Mouse (Mus musculus): ENCODE results near the gene Ccdc69. TPM values are rescaled to one million over a fixed set of nuclear protein-coding genes. Genes with fewer than 3 reads are reported as not detected.
A peak's percentile ranks its signal among the peaks of the same experiment; 100 is the strongest.
"Not testable (repeated sequence)": the region's sequence is repeated elsewhere in the genome, so short reads cannot be mapped to it uniquely, and the experiment has no call there.

Ccdc69 gene
- polyA plus RNA-seq, 1 experiment from 2014 or later = 3.5 TPM

GRCm38 (mm10) chr11:55098189-55098915, 20.4 kb upstream of the Ccdc69 start:
- peak overlapping the region; percentile 37 for H3K4me3 ChIP-seq (ENCODE audit: low read depth, low read length)
- ATAC-seq = no peak
- H3K36me3 ChIP-seq (ENCODE audit: control insufficient read depth, insufficient read depth) = no peaks in the 10 kb centered on the region
- H3K9ac ChIP-seq (ENCODE audit: low read depth, low read length) = peak overlapping the region; percentile 43; the same call in 1 of the 2 replicates
- no peaks in the 10 kb centered on the region for H3K4me1 ChIP-seq (replicated peaks; ENCODE audit: control insufficient read depth, insufficient read depth, low read length)
- WGBS = 15% methylated on average over 24 of the region's 24 CpGs
- H3K9me3 ChIP-seq (ENCODE audit: control insufficient read depth) = no peaks in the 10 kb centered on the region
- peak overlapping the region; percentile 73 for H3K4me2 ChIP-seq (replicated peaks; ENCODE audit: low read depth)
- peak overlapping the region; percentile 50; the same call in 1 of the 2 replicates for H3K27ac ChIP-seq (ENCODE audit: low read depth, low read length)
- TF ChIP-seq CTCF (IDR thresholded peaks at IDR 0.05; ENCODE audit: low read depth) = no peak; the same call in 1 of the 2 replicates
- H3K27me3 ChIP-seq (replicated peaks; ENCODE audit: control insufficient read depth, insufficient read depth, low read length) = no peaks in the 10 kb centered on the region

- Histone ChIP-seq H3K4me2 (replicated peaks; ENCODE audit: low read depth) (peak within 1 kb of the TSS; percentile 73), H3K27ac (ENCODE audit: low read depth, low read length) (peak within 1 kb of the TSS; percentile 74), H3K9me3 (ENCODE audit: control insufficient read depth) (no peaks in the 10 kb centered on the region), H3K27me3 (replicated peaks; ENCODE audit: control insufficient read depth, insufficient read depth, low read length) (no peaks in the 10 kb centered on the region), H3K9ac (ENCODE audit: low read depth, low read length) (peak within 1 kb of the TSS; percentile 43; the same call in 1 of the 2 replicates), H3K4me1 (replicated peaks; ENCODE audit: control insufficient read depth, insufficient read depth, low read length) (no peaks in the 10 kb centered on the region), H3K36me3 (ENCODE audit: control insufficient read depth, insufficient read depth) (no peaks in the 10 kb centered on the region), H3K4me3 (ENCODE audit: low read depth, low read length) (peak within 1 kb of the TSS; percentile 37)
- TF ChIP-seq CTCF (IDR thresholded peaks at IDR 0.05; ENCODE audit: low read depth) = peak; percentile 19; the same call in 1 of the 2 replicates
- WGBS = 1% methylated on average over 45 of the region's 45 CpGs
- ATAC-seq = peak; percentile 98
These were observed 19.7 kb upstream of the Ccdc69 start, which contains the start of gene Gm2a for GRCm38 (mm10) chr11:55097463-55098188. Gene Gm2a (plus strand): TSS chr11:55098115.

- H3K36me3 ChIP-seq (ENCODE audit: control insufficient read depth, insufficient read depth) = no peaks in the 10 kb centered on the region
- peak overlapping the region; percentile 22; the same call in 1 of the 2 replicates for H3K9ac ChIP-seq (ENCODE audit: low read depth, low read length)
- no peak for ATAC-seq
- TF ChIP-seq CTCF (IDR thresholded peaks at IDR 0.05; ENCODE audit: low read depth) = no peak
- no peaks in the 10 kb centered on the region for H3K9me3 ChIP-seq (ENCODE audit: control insufficient read depth)
- H3K4me2 ChIP-seq (replicated peaks; ENCODE audit: low read depth) = peak overlapping the region; percentile 61
- peak overlapping the region; percentile 74 for H3K27ac ChIP-seq (ENCODE audit: low read depth, low read length)
- peak overlapping the region; percentile 27 for H3K4me3 ChIP-seq (ENCODE audit: low read depth, low read length)
- H3K27me3 ChIP-seq (replicated peaks; ENCODE audit: control insufficient read depth, insufficient read depth, low read length) = no peaks in the 10 kb centered on the region
- 18% methylated on average over 11 of the region's 11 CpGs for whole genome bisulfite sequencing
- no peaks in the 10 kb centered on the region for H3K4me1 ChIP-seq (replicated peaks; ENCODE audit: control insufficient read depth, insufficient read depth, low read length)
These were observed 19.0 kb upstream of the Ccdc69 start for GRCm38 (mm10) chr11:55096731-55097462.

GRCm38 (mm10) chr11:55096296-55096695, 18.4 kb upstream of the Ccdc69 start:
- ATAC-seq; H3K4me2 ChIP-seq (replicated peaks; ENCODE audit: low read depth); H3K9me3 ChIP-seq (ENCODE audit: control insufficient read depth); H3K27ac ChIP-seq (ENCODE audit: low read depth, low read length); H3K27me3 ChIP-seq (replicated peaks; ENCODE audit: control insufficient read depth, insufficient read depth, low read length); H3K4me3 ChIP-seq (ENCODE audit: low read depth, low read length); H3K36me3 ChIP-seq (ENCODE audit: control insufficient read depth, insufficient read depth); H3K4me1 ChIP-seq (replicated peaks; ENCODE audit: control insufficient read depth, insufficient read depth, low read length); H3K9ac ChIP-seq (ENCODE audit: low read depth, low read length): not testable (repeated sequence)
- 67% methylated on average over 4 of the region's 4 CpGs for WGBS

- H3K36me3 ChIP-seq (ENCODE audit: control insufficient read depth, insufficient read depth) = no peaks in the 10 kb centered on the region
- no peaks in the 10 kb centered on the region for H3K9me3 ChIP-seq (ENCODE audit: control insufficient read depth)
- no peak overlapping the region for H3K4me3 ChIP-seq (ENCODE audit: low read depth, low read length)
- no peak overlapping the region for H3K9ac ChIP-seq (ENCODE audit: low read depth, low read length)
- TF ChIP-seq CTCF (IDR thresholded peaks at IDR 0.05; ENCODE audit: low read depth) = no peak
- no peaks in the 10 kb centered on the region for H3K4me1 ChIP-seq (replicated peaks; ENCODE audit: control insufficient read depth, insufficient read depth, low read length)
- H3K27me3 ChIP-seq (replicated peaks; ENCODE audit: control insufficient read depth, insufficient read depth, low read length) = no peaks in the 10 kb centered on the region
- H3K27ac ChIP-seq (ENCODE audit: low read depth, low read length) = no peak overlapping the region
- H3K4me2 ChIP-seq (replicated peaks; ENCODE audit: low read depth) = no peak overlapping the region
- WGBS = 72% methylated on average over 7 of the region's 7 CpGs
- no peak for ATAC-seq
These were observed 15.2 kb upstream of the Ccdc69 start for GRCm38 (mm10) chr11:55093096-55093495.

- Histone ChIP-seq H3K27ac (ENCODE audit: low read depth, low read length) (no peak overlapping the region), H3K4me3 (ENCODE audit: low read depth, low read length) (no peak overlapping the region), H3K4me2 (replicated peaks; ENCODE audit: low read depth) (no peak overlapping the region), H3K27me3 (replicated peaks; ENCODE audit: control insufficient read depth, insufficient read depth, low read length) (no peaks in the 10 kb centered on the region), H3K36me3 (ENCODE audit: control insufficient read depth, insufficient read depth) (no peaks in the 10 kb centered on the region), H3K4me1 (replicated peaks; ENCODE audit: control insufficient read depth, insufficient read depth, low read length) (no peaks in the 10 kb centered on the region), H3K9me3 (ENCODE audit: control insufficient read depth) (no peaks in the 10 kb centered on the region), H3K9ac (ENCODE audit: low read depth, low read length) (no peak overlapping the region)
- ATAC-seq = no peak
- no peak for TF ChIP-seq CTCF (IDR thresholded peaks at IDR 0.05; ENCODE audit: low read depth)
- WGBS = 53% methylated on average over 2 of the region's 2 CpGs
These were observed 12.0 kb upstream of the Ccdc69 start for GRCm38 (mm10) chr11:55089892-55090291.

All from intestine, postnatal 0 days (tissue).